Mouse (Mus musculus): Measurements from ENCODE around the gene Adprh.
"Not testable (repeated sequence)": the region's sequence is repeated elsewhere in the genome, so short reads cannot be mapped to it uniquely, and the experiment has no call there.

The Adprh gene

GRCm38 (mm10) chr16:38467091-38467916 lies 14.8 kb upstream of the Adprh start:
- DNase-seq (ENCODE audit: low read depth, low spot score): no peak

- no peak for DNase-seq (ENCODE audit: low read depth, low spot score)
Measured at GRCm38 (mm10) chr16:38466089-38466488, 13.6 kb upstream of the Adprh start.

GRCm38 (mm10) chr16:38463305-38463704 lies 10.8 kb upstream of the Adprh start:
- no peak for DNase-seq (ENCODE audit: low read depth, low spot score)

GRCm38 (mm10) chr16:38462161-38462560 lies 9.7 kb upstream of the Adprh start:
- DNase-seq (ENCODE audit: low read depth, low spot score): no peak

GRCm38 (mm10) chr16:38461749-38462148 lies 9.2 kb upstream of the Adprh start:
- no peak for DNase-seq (ENCODE audit: low read depth, low spot score)

- DNase-seq (ENCODE audit: low read depth, low spot score): no peak
Measured at GRCm38 (mm10) chr16:38459990-38460389, 7.5 kb upstream of the Adprh start.

- peak; percentile 71 for DNase-seq (ENCODE audit: low read depth, low spot score)
Measured at GRCm38 (mm10) chr16:38458600-38459280, 6.2 kb upstream of the Adprh start.

- DNase-seq (ENCODE audit: low read depth, low spot score): no peak
Measured at GRCm38 (mm10) chr16:38456812-38457567, 4.5 kb upstream of the Adprh start.

GRCm38 (mm10) chr16:38455511-38456418 lies 3.3 kb upstream of the Adprh start, which contains the start of gene Cd80:
Gene Cd80 (plus strand): TSS chr16:38455561.
- no peak for DNase-seq (ENCODE audit: low read depth, low spot score)

GRCm38 (mm10) chr16:38454533-38455254 lies 2.2 kb upstream of the Adprh start:
- no peak for DNase-seq (ENCODE audit: low read depth, low spot score)

- no peak for DNase-seq (ENCODE audit: low read depth, low spot score)
Measured at GRCm38 (mm10) chr16:38453952-38454351, 1.4 kb upstream of the Adprh start.

GRCm38 (mm10) chr16:38453203-38453553 lies 675 bp upstream of the Adprh start:
- no peak for DNase-seq (ENCODE audit: low read depth, low spot score)

GRCm38 (mm10) chr16:38451421-38452205 lies 890 bp downstream of the Adprh start:
- no peak for DNase-seq (ENCODE audit: low read depth, low spot score)

- DNase-seq (ENCODE audit: low read depth, low spot score): no peak
Measured at GRCm38 (mm10) chr16:38450707-38451106, 1.8 kb downstream of the Adprh start.

GRCm38 (mm10) chr16:38448458-38448857 lies 4.0 kb downstream of the Adprh start:
- no peak for DNase-seq (ENCODE audit: low read depth, low spot score)

- DNase-seq (ENCODE audit: low read depth, low spot score): peak; percentile 65
Measured at GRCm38 (mm10) chr16:38447366-38447765, 5.1 kb downstream of the Adprh start.

GRCm38 (mm10) chr16:38446141-38446540 lies 6.4 kb downstream of the Adprh start:
- not testable (repeated sequence) for DNase-seq (ENCODE audit: low read depth, low spot score)

- no peak for DNase-seq (ENCODE audit: low read depth, low spot score)
Measured at GRCm38 (mm10) chr16:38445576-38445975, 6.9 kb downstream of the Adprh start.

GRCm38 (mm10) chr16:38445046-38445445 lies 7.5 kb downstream of the Adprh start:
- DNase-seq (ENCODE audit: low read depth, low spot score): peak; percentile 90
